Mouse (Mus musculus): ENCODE results near the gene Pacs1. TPM values are rescaled to one million over a fixed set of nuclear protein-coding genes. Genes with fewer than 3 reads are reported as not detected.
"Not testable (repeated sequence)": the region's sequence is repeated elsewhere in the genome, so short reads cannot be mapped to it uniquely, and the experiment has no call there.

Gene Pacs1
- polyA plus RNA-seq, 1 experiment from 2014 or later = 26.1 TPM

DNA sequence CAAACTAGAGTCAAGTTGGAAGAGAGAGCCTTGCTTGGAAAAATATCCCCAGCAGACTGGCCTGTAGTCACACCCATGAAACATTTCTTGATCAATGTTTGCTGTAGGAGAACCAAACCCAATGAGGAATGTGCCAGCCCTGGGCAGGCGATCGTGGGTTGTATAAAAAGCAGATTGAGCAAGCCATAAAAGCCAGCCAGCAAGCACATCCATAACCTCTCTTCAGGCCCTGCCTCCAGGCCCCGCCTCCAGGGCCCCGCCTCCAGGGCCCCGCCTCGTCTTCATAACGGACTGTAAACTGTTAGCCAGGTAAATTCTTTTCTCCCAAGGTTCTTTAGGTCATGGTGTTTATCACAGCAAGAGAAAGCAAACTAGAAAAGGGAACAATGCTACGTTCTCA is 5.5 kb upstream of the Pacs1 start:
- no peak overlapping the region for H3K27ac ChIP-seq
- no peaks in the 10 kb centered on the region for H3K9me3 ChIP-seq
- no peak overlapping the region for H3K4me3 ChIP-seq
- H3K36me3 ChIP-seq = peaks cover 96% of the 10 kb centered on the region
- no peak for DNase-seq (ENCODE audit: low spot score)
- 93% methylated on average over 8 of the region's 8 CpGs for WGBS
- H3K27me3 ChIP-seq (ENCODE audit: insufficient read depth, poor library complexity, severe bottlenecking) = no peaks in the 10 kb centered on the region
- H3K4me1 ChIP-seq (replicated peaks) = peaks cover 7% of the 10 kb centered on the region

DNA sequence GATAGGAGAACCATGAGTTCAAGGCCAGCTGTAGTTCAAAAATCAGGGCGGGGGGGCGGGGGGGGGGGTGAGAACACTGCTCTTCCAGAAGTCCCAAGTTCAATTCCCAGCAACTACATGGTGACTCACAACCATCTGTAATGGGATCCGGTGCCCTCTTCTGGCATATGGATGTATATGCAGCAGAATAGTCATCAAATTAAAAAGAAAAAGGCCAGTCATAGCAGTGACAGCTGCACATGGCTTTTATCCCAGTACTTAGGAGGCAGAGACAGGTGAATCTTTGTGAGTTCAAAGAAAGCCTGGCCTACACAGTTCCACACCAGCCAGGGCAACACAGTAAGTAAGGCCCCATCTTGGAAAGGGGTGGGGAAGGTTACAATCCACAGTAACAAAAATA is 4.2 kb upstream of the Pacs1 start:
- Histone ChIP-seq H3K36me3 (peaks cover 84% of the 10 kb centered on the region), H3K27ac (no peak overlapping the region), H3K9me3 (no peaks in the 10 kb centered on the region), H3K4me1 (replicated peaks) (peaks cover 18% of the 10 kb centered on the region), H3K4me3 (no peak overlapping the region), H3K27me3 (ENCODE audit: insufficient read depth, poor library complexity, severe bottlenecking) (no peaks in the 10 kb centered on the region)
- no peak for DNase-seq (ENCODE audit: low spot score)
- WGBS = 92% methylated on average over 3 of the region's 3 CpGs

DNA sequence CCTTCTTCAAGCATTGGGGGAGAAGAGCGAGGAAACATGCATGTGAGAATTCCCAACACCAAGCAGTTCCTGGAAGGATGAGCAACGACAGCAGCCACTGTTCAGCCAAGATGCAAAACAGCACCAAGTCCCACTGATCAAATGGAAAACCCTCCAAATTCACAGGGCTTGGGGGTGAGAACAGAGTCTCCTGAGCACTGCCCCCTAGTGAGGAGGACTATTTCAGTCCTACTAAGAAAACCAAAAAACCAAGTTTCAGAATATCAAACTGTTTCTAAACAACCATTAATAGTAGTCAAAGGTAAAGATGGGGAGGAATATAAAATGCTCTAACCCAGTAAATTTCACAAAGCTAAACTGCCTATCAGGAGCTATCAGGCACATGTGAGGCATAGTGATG is 3.6 kb upstream of the Pacs1 start:
- no peaks in the 10 kb centered on the region for H3K9me3 ChIP-seq
- WGBS = 93% methylated on average over 2 of the region's 2 CpGs
- H3K4me3 ChIP-seq = no peak overlapping the region
- H3K36me3 ChIP-seq = peaks cover 78% of the 10 kb centered on the region
- DNase-seq (ENCODE audit: low spot score) = no peak
- no peaks in the 10 kb centered on the region for H3K27me3 ChIP-seq (ENCODE audit: insufficient read depth, poor library complexity, severe bottlenecking)
- peaks cover 24% of the 10 kb centered on the region for H3K4me1 ChIP-seq (replicated peaks)
- H3K27ac ChIP-seq = no peak overlapping the region

DNA sequence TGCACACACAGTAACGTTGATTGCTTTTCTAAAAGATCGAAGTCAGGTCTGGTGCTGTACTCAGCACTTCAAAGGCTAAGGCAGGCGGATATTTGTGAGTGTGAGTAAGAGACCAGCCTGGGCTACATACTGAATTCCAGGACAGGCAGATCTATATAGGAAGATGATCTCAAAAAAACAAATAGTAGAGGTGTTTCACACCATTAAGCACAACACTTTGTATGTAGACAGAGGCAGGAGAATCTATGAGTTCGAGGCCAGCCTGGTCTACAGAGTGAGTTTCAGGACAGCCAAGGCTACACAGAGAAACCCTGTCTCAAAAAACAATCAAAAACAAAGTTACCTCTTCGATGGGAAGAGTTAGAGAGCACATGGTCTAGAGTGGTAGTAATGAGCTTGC is 2.8 kb upstream of the Pacs1 start:
- DNase-seq (ENCODE audit: low spot score) = no peak
- peaks cover 29% of the 10 kb centered on the region for H3K4me1 ChIP-seq (replicated peaks)
- no peaks in the 10 kb centered on the region for H3K27me3 ChIP-seq (ENCODE audit: insufficient read depth, poor library complexity, severe bottlenecking)
- no peak overlapping the region for H3K4me3 ChIP-seq
- 93% methylated on average over 5 of the region's 5 CpGs for WGBS
- H3K27ac ChIP-seq = no peak overlapping the region
- H3K36me3 ChIP-seq = peaks cover 70% of the 10 kb centered on the region
- no peaks in the 10 kb centered on the region for H3K9me3 ChIP-seq

DNA sequence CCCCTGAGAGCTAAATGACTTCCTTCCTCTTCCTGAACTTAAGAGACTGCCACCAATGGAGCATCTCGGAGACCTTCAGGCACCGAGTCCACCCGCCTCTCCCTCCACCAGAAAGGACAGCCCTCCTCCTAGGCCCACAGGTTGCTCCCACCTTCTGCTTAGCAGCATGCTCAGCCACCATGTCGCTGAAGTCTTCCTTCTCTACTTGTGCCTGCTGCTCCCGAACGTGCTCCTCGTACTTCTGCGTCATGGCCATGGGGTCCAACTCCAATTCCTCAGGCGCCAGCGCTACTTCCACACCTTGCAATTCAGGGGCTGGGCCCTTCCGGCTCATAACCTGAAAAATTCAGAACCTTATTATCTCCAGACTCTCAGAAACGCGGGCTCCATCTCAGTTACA is 1.7 kb upstream of the Pacs1 start:
- Histone ChIP-seq H3K27me3 (ENCODE audit: insufficient read depth, poor library complexity, severe bottlenecking) (no peaks in the 10 kb centered on the region), H3K27ac (no peak overlapping the region), H3K4me1 (replicated peaks) (peaks cover 35% of the 10 kb centered on the region), H3K4me3 (no peak overlapping the region), H3K36me3 (peaks cover 60% of the 10 kb centered on the region), H3K9me3 (no peaks in the 10 kb centered on the region)
- whole genome bisulfite sequencing = 95% methylated on average over 11 of the region's 13 CpGs
- DNase-seq (ENCODE audit: low spot score) = no peak

DNA sequence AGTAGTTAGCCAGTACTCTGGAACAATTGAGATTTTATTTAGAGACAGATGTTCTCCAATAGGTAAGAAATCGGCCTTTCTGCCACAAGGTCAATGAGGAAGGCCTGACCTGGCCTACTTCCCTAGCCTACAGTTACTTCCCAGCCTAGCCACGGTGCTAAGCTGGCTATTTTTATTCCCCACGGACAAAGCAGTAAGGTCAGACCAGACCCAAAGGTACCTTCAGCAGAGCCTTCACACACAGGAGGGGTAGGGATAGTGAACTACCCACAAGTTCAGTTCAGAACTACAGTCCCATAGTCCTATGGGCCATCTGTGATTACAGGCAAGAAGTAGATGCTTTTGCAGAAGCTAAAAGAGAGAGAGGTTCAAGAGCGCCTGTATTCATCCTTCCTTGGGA is 997 bp upstream of the Pacs1 start:
- Histone ChIP-seq H3K4me3 (no peak overlapping the region), H3K9me3 (no peaks in the 10 kb centered on the region), H3K4me1 (replicated peaks) (peaks cover 35% of the 10 kb centered on the region), H3K36me3 (peaks cover 53% of the 10 kb centered on the region), H3K27me3 (ENCODE audit: insufficient read depth, poor library complexity, severe bottlenecking) (no peaks in the 10 kb centered on the region), H3K27ac (peak overlapping the region; percentile 90; the same call in 1 of the 2 replicates)
- WGBS = 83% methylated on average over 4 of the region's 4 CpGs
- DNase-seq (ENCODE audit: low spot score) = no peak

DNA sequence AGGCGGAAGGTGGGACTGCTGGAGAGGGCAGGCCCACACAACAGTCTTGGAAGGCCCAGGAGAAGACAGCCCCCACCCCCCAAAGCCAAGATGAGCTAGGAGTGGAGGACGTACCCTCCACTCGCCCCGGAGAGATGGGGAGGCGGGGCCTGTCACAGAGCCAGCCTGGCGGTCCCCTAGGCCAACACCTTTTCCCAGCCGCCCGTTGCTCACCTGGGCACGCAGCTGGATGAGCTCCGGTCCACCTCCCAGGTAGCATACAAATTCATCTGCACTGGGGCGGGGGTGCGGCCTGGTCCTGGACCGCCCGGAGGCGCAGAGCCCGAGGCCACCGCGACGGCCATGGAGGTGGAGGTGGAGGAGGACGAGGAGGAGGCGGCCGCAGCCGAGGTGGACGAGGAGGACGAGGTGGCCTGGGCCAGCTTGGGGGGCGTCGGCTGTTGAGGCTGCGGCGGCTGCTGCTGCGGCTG is 558 bp downstream of the Pacs1 start:
- peak; percentile 63 for DNase-seq (ENCODE audit: low spot score)
- H3K27me3 ChIP-seq (ENCODE audit: insufficient read depth, poor library complexity, severe bottlenecking) = no peaks in the 10 kb centered on the region
- H3K36me3 ChIP-seq = peaks cover 37% of the 10 kb centered on the region
- peaks cover 39% of the 10 kb centered on the region for H3K4me1 ChIP-seq (replicated peaks)
- H3K4me3 ChIP-seq = peak overlapping the region; percentile 93
- peak overlapping the region; percentile 90 for H3K27ac ChIP-seq
- WGBS = under 1% methylated on average over 30 of the region's 30 CpGs
- H3K9me3 ChIP-seq = no peaks in the 10 kb centered on the region

DNA sequence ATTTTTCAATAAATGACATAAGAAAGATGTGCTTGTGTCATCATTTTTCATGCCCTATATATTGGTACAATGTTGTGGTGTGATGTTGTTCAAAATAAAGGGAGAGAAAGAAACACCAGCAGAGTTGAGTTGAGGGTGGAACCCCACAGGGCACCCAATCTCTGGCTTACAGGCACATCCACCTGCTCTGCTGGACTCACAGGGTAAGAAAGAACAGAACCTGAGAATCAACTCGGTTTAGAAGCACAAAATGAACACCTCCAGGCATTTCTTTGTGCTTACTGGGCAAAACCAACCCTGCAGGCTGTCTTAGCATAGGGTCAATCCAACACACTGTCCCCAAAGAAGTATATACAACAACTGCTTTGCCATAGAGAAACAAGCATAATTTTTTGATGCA is 1.5 kb downstream of the Pacs1 start:
- WGBS = 56% methylated on average over 1 of the region's 1 CpGs
- Histone ChIP-seq H3K9me3 (no peaks in the 10 kb centered on the region), H3K4me3 (peak overlapping the region; percentile 93), H3K4me1 (replicated peaks) (peaks cover 39% of the 10 kb centered on the region), H3K36me3 (peaks cover 28% of the 10 kb centered on the region), H3K27ac (no peak overlapping the region), H3K27me3 (ENCODE audit: insufficient read depth, poor library complexity, severe bottlenecking) (no peaks in the 10 kb centered on the region)
- DNase-seq (ENCODE audit: low spot score) = no peak

DNA sequence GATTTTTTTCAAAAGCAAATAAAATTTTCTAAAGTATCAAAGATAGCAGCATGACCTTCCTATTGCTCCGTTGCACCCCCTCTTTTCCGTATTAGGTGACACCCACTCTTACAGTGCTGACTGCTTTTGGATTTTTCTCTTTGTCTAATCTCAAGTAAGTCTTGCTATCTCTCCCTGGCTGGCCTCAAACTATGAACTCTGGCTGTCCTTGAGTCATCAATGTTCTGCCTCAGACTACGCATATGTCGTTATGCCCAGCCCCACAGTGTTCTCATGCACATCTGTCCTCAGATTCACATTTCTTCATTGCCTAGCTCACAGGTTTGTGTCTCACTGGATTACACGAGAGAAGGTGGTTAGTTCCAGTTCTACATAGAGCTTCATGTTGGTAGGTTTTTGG is 3.5 kb downstream of the Pacs1 start:
- no peak for DNase-seq (ENCODE audit: low spot score)
- WGBS = 90% methylated on average over 5 of the region's 5 CpGs
- Histone ChIP-seq H3K27me3 (ENCODE audit: insufficient read depth, poor library complexity, severe bottlenecking) (no peaks in the 10 kb centered on the region), H3K27ac (no peak overlapping the region), H3K4me1 (replicated peaks) (peaks cover 39% of the 10 kb centered on the region), H3K9me3 (no peaks in the 10 kb centered on the region), H3K4me3 (no peak overlapping the region), H3K36me3 (peaks cover 8% of the 10 kb centered on the region)

DNA sequence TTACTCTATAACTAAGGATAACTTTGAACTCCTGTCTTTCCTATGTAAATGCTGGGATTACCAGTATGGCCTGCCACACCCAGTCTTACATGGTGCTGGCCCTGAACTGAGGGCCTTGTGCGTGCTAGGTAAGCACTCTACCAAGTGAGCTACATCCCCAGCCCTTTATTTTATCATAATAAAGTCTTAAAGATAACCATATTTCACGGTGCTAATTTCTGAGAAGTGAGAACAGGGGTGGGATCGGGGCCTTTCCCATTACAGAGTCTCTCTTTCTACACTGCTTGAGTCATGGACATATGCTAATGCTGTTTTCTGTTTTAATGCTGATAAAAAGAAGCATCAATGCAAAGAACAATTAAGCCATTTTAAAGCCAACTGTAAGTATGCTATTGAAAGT is 4.0 kb downstream of the Pacs1 start:
- Histone ChIP-seq H3K36me3 (peaks cover 2% of the 10 kb centered on the region), H3K4me1 (replicated peaks) (peaks cover 36% of the 10 kb centered on the region), H3K27me3 (ENCODE audit: insufficient read depth, poor library complexity, severe bottlenecking) (no peaks in the 10 kb centered on the region), H3K9me3 (no peaks in the 10 kb centered on the region), H3K27ac (no peak overlapping the region), H3K4me3 (no peak overlapping the region)
- DNase-seq (ENCODE audit: low spot score) = no peak
- 90% methylated on average over 3 of the region's 3 CpGs for WGBS

DNA sequence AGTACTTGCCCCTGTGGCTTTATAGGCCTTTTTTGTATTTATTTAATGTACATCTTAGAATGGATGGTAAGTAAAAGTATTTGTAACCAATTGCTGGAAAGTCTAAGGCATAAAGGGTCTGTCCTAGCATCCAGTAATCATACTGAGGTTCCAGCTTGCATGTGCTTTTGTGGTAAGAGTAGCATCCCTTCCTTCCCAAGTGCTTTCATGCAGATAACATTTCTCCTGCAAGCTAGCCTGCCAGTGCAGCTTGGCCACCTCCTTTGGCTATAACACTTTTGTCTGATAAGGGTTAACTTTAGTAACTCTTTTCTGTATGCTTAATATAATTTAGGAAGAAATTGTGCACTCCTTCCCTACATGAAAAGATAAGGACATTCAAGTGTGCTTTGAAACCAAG is 4.9 kb downstream of the Pacs1 start:
- no peak for DNase-seq (ENCODE audit: low spot score)
- Histone ChIP-seq H3K9me3 (no peaks in the 10 kb centered on the region), H3K36me3 (no peaks in the 10 kb centered on the region), H3K4me1 (replicated peaks) (peaks cover 28% of the 10 kb centered on the region), H3K4me3 (no peak overlapping the region), H3K27ac (no peak overlapping the region), H3K27me3 (ENCODE audit: insufficient read depth, poor library complexity, severe bottlenecking) (no peaks in the 10 kb centered on the region)

DNA sequence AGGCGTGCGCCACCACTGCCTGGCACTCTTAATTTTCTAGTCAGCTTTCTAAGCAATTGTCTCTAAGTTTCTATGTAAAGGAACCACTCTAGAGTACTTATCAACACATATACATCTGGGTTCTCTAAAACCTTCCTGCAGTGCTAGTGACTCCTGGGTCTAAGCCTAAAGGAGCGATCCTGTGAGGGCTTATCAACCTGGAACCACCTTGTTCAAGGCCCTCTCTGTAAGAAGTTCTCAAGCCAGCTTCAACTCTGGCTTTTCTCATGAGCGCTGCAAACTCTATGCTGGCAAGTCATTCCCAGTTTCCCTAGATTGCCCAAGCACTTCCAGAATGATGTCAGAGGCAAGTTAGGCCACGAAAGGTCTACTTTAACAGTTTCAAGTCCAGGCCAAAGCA is 5.9 kb downstream of the Pacs1 start:
- Histone ChIP-seq H3K27me3 (ENCODE audit: insufficient read depth, poor library complexity, severe bottlenecking) (no peaks in the 10 kb centered on the region), H3K4me1 (replicated peaks) (peaks cover 20% of the 10 kb centered on the region), H3K27ac (no peak overlapping the region), H3K36me3 (no peaks in the 10 kb centered on the region), H3K4me3 (no peak overlapping the region), H3K9me3 (no peaks in the 10 kb centered on the region)
- DNase-seq (ENCODE audit: low spot score) = no peak
- WGBS = 98% methylated on average over 5 of the region's 5 CpGs

DNA sequence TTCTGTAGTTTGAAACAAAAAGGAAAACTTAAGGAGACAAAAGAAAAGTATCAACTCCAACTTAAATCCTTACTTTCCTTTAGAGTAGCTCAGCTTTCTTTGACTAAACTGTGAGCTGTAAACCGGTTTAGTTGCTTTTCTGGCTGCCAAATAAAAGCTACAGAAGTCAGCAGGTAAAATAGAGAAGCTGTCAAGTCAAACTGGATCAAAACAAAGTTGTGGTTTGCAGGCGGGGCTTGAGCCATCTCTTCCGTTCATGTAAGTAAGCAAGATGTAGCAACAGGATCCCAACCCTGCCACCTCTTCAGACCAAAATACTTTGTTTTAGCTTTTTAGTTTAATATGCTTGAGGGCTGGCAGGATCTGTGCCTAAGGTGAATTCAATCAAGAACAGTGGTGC is 15.8 kb downstream of the Pacs1 start:
- Histone ChIP-seq H3K36me3 (peaks cover 5% of the 10 kb centered on the region), H3K27ac (no peak overlapping the region), H3K27me3 (ENCODE audit: insufficient read depth, poor library complexity, severe bottlenecking) (no peaks in the 10 kb centered on the region), H3K4me3 (no peak overlapping the region), H3K4me1 (replicated peaks) (no peaks in the 10 kb centered on the region), H3K9me3 (no peaks in the 10 kb centered on the region)
- no peak for DNase-seq (ENCODE audit: low spot score)
- WGBS = 60% methylated on average over 3 of the region's 3 CpGs

DNA sequence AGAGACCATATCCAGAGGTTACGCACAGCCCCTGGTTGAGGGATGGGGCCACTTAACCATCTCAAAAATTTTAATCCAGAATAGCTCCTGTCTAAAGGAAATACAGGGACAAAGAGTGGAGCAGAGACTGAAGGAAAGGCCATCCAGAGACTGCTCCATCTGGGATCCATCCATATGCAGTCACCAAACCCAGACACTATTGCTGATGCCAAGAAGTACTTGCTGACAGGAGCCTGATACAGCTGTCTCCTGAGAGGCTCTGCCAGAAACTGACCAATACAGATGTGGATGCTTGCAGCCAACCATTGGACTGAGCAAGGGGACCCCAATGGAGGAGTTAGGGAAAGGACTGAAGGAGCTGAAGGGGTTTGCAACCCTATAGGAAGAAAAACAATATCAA is 35.9 kb downstream of the Pacs1 start:
- not testable (repeated sequence) for H3K4me1 ChIP-seq (replicated peaks); H3K9me3 ChIP-seq; H3K27ac ChIP-seq; H3K36me3 ChIP-seq; H3K27me3 ChIP-seq (ENCODE audit: insufficient read depth, poor library complexity, severe bottlenecking); H3K4me3 ChIP-seq; DNase-seq (ENCODE audit: low spot score)
- 100% methylated on average over 1 of the region's 1 CpGs for WGBS
